ENCODE assay signal across 31 mouse cellular contexts in genomic region chr9:92220151-92220550, GRCm38 (mm10). TPM values are rescaled to one million over a fixed set of nuclear protein-coding genes. Genes with fewer than 3 reads are reported as not detected.
DNase-seq lines count a peak whose midpoint lies in the region; ATAC-seq and TF ChIP-seq lines count a peak whose summit lies in the region.
"Had no signal": no experiment of that assay in that cellular context is flagged by ENCODE, and none has a peak within 500 bp of the region (broad histone marks: within the 10 kb centered on the region; RNA-seq: fewer than 3 reads in every experiment).

No protein-coding gene starts in this region.

- 24% methylated on average over 3 of the region's 3 CpGs for WGBS in heart, adult 2 months
- 69% methylated on average over 3 of the region's 3 CpGs for WGBS in heart, embryonic 10.5 days
- 76% methylated on average over 3 of the region's 3 CpGs for WGBS in neural tube, embryonic 15.5 days

- no peak for TF ChIP-seq CTCF in heart, adult 2 months (IDR thresholded peaks at IDR 0.05)
- no peak for TF ChIP-seq CTCF in G1E (IDR thresholded peaks at IDR 0.05; ENCODE audit: low read depth, low read length)

- no peaks in the 10 kb centered on the region for H3K27me3 ChIP-seq in heart, adult 2 months (ENCODE audit: control insufficient read depth, insufficient read depth, low read length)
- H3K27me3 ChIP-seq in heart, embryonic 10.5 days (ENCODE audit: insufficient read depth, poor library complexity, severe bottlenecking) = no peaks in the 10 kb centered on the region
- no peaks in the 10 kb centered on the region for H3K27me3 ChIP-seq in G1E (ENCODE audit: insufficient read depth, low read length)
- H3K27me3 ChIP-seq in neural tube, embryonic 15.5 days (replicated peaks) = no peaks in the 10 kb centered on the region
- H3K27me3 ChIP-seq: embryonic facial prominence, embryonic 12.5 days; forebrain, embryonic 13.5 days had no signal

- TF ChIP-seq POLR2A in heart, adult 2 months (IDR thresholded peaks at IDR 0.05; ENCODE audit: insufficient read depth, low read depth, low read length) = no peak

- H3K9ac ChIP-seq in heart, adult 2 months (ENCODE audit: low read depth, low read length) = no peak overlapping the region
- no peak overlapping the region for H3K9ac ChIP-seq in neural tube, embryonic 15.5 days (replicated peaks)
- H3K9ac ChIP-seq: embryonic facial prominence, embryonic 12.5 days; forebrain, embryonic 13.5 days; hindbrain, embryonic 14.5 days had no signal

- DNase-seq in heart, adult 2 months = no peak
- no peak for DNase-seq in heart, embryonic 10.5 days (ENCODE audit: low spot score)
- DNase-seq in G1E (ENCODE audit: low spot score) (no peak), MEL-GATA-1-ER (ENCODE audit: extremely low read depth, low read depth) (peak; percentile 66)
- DNase-seq in kidney, postnatal 4 days = no peak
- DNase-seq in left cerebral cortex, adult 9 months (ENCODE audit: low spot score in 2 of 2) = no peak
- DNase-seq: adrenal gland, adult 8-10 months; adrenal gland, postnatal 25 days; cerebellum, adult 11-12 months; cerebellum, adult 8-10 months; cerebellum, postnatal 10 days; cerebellum, postnatal 36 days; gastrocnemius, postnatal 10 days; kidney, adult 18-20 months had no signal

- peaks cover 6% of the 10 kb centered on the region for H3K4me1 ChIP-seq in heart, adult 2 months (ENCODE audit: control insufficient read depth, insufficient read depth, low read length)
- H3K4me1 ChIP-seq in heart, embryonic 10.5 days = no peaks in the 10 kb centered on the region
- H3K4me1 ChIP-seq in G1E (ENCODE audit: insufficient read depth, low read depth, low read length) = peaks cover 46% of the 10 kb centered on the region
- no peaks in the 10 kb centered on the region for H3K4me1 ChIP-seq in neural tube, embryonic 15.5 days
- H3K4me1 ChIP-seq: embryonic facial prominence, embryonic 12.5 days; forebrain, embryonic 13.5 days had no signal

- H3K9me3 ChIP-seq in heart, embryonic 10.5 days = no peaks in the 10 kb centered on the region
- no peaks in the 10 kb centered on the region for H3K9me3 ChIP-seq in G1E (replicated peaks)
- H3K9me3 ChIP-seq in neural tube, embryonic 15.5 days (replicated peaks) = no peaks in the 10 kb centered on the region
- H3K9me3 ChIP-seq: embryonic facial prominence, embryonic 12.5 days; forebrain, embryonic 13.5 days had no signal

- peak overlapping the region; percentile 45; the same call in 1 of the 2 replicates for H3K27ac ChIP-seq in heart, adult 2 months
- no peak overlapping the region for H3K27ac ChIP-seq in heart, embryonic 10.5 days
- no peak overlapping the region for H3K27ac ChIP-seq in neural tube, embryonic 15.5 days (replicated peaks)
- H3K27ac ChIP-seq: embryonic facial prominence, embryonic 12.5 days; forebrain, embryonic 13.5 days; hindbrain, embryonic 14.5 days; hindbrain, postnatal 0 days had no signal

- no peak for TF ChIP-seq EP300 in heart, adult 2 months (IDR thresholded peaks at IDR 0.05; ENCODE audit: insufficient read depth, low read depth, low read length)

- H3K79me2 ChIP-seq in heart, adult 2 months (replicated peaks; ENCODE audit: control insufficient read depth, insufficient read depth, low read length) = no peaks in the 10 kb centered on the region

- H3K4me3 ChIP-seq in heart, adult 2 months = no peak overlapping the region
- no peak overlapping the region for H3K4me3 ChIP-seq in heart, embryonic 10.5 days
- no peak overlapping the region for H3K4me3 ChIP-seq in G1E (ENCODE audit: low read depth, low read length)
- H3K4me3 ChIP-seq in neural tube, embryonic 15.5 days (replicated peaks) = no peak overlapping the region
- H3K4me3 ChIP-seq: embryonic facial prominence, embryonic 12.5 days; erythroblast, embryonic 14.5 days; forebrain, embryonic 13.5 days had no signal

- H3K36me3 ChIP-seq in heart, adult 2 months (ENCODE audit: control insufficient read depth, insufficient read depth, low read length) = peaks cover 15% of the 10 kb centered on the region
- no peaks in the 10 kb centered on the region for H3K36me3 ChIP-seq in heart, embryonic 10.5 days
- no peaks in the 10 kb centered on the region for H3K36me3 ChIP-seq in G1E (replicated peaks)
- no peaks in the 10 kb centered on the region for H3K36me3 ChIP-seq in neural tube, embryonic 15.5 days
- H3K36me3 ChIP-seq: embryonic facial prominence, embryonic 12.5 days had no signal

- H3K4me2 ChIP-seq in neural tube, embryonic 15.5 days = no peak overlapping the region
- H3K4me2 ChIP-seq: embryonic facial prominence, embryonic 12.5 days; forebrain, embryonic 13.5 days; hindbrain, embryonic 14.5 days had no signal

- intact Hi-C loops in heart, adult 2 months (cut with DNase I) = loop anchor here (5.0 kb wide), 1 partner anchor 57 kb away; the partner anchor contains the start of gene Plscr2

- peak; percentile 57; the same call in 1 of the 2 replicates for ATAC-seq in G1E (ENCODE audit: extremely low read depth, insufficient number of reproducible peaks, low FRiP score, poor library complexity, severe bottlenecking)
- peak; percentile 32; the same call in 1 of the 2 replicates for ATAC-seq in megakaryocyte progenitor cell, adult 5-6 weeks (replicated peaks; ENCODE audit: poor library complexity)
- no peak for ATAC-seq in neural tube, embryonic 15.5 days (ENCODE audit: low FRiP score)
- ATAC-seq: activated CD4-positive, CD25-positive, alpha-beta regulatory T cell, adult 4 months; forebrain, embryonic 13.5 days; forebrain, embryonic 16.5 days; hindbrain, postnatal 0 days; inflammation-experienced regulatory T-cells, adult 6 months had no signal

RNA-seq across cellular contexts. Expression of gene Plscr5, which starts 27.4 kb away (rescaled TPM):
- total RNA-seq in heart, adult 2 months (2021) = not detected
- not detected in 2 replicates for polyA plus RNA-seq in heart, adult 2 months (2012; rRNA removed)
- polyA plus RNA-seq in heart, embryonic 10.5 days (2016; fragmentation: Nextera tagmentation; extraction: Ambion mirVana) = not detected in 2 replicates
- not detected in 2 replicates for total RNA-seq in G1E (2014; fragmentation: Nextera tagmentation)
- total RNA-seq in G1E (2017) = not detected in 2 replicates
- not detected in 2 replicates for polyA plus RNA-seq in G1E (2012)
- not detected in 2 replicates for total RNA-seq in megakaryocyte progenitor cell, adult 5-6 weeks (2015)
- not detected in 2 replicates for total RNA-seq in megakaryocyte progenitor cell, adult 5-6 weeks (2017)
- polyA plus RNA-seq in neural tube, embryonic 15.5 days (2015; fragmentation: Nextera tagmentation; extraction: Ambion mirVana) = 0.40 and 0.93 TPM in 2 replicates
- total RNA-seq: adrenal gland, adult 8-10 months; adrenal gland, postnatal 25 days; ES-E14; gastrocnemius, adult 18-20 months; gastrocnemius, postnatal 10 days; heart, postnatal 25 days had no signal
- polyA plus RNA-seq: activated CD4-positive, CD25-positive, alpha-beta regulatory T cell, adult 4 months; embryonic facial prominence, embryonic 12.5 days; erythroblast, embryonic 14.5 days; gonadal fat pad, adult 2 months; heart, embryonic 14.5 days; heart, postnatal 0 days; inflammation-experienced regulatory T-cells, adult 6 months; intestine, embryonic 16.5 days had no signal

RNA-seq across cellular contexts. Expression of gene Plscr1, which starts 29.4 kb away (rescaled TPM):
- 10 to 100 TPM; 11.0 to 14.0 TPM for total RNA-seq in heart, adult 2 months (2021)
- polyA plus RNA-seq in heart, adult 2 months (2012; rRNA removed) = 6.1 and 9.9 TPM in 2 replicates
- 37.8 and 38.7 TPM in 2 replicates for polyA plus RNA-seq in heart, embryonic 10.5 days (2016; fragmentation: Nextera tagmentation; extraction: Ambion mirVana)
- total RNA-seq in G1E (2014; fragmentation: Nextera tagmentation) (76.7 and 80.3 TPM in 2 replicates), G1E (2017) (146 and 180 TPM in 2 replicates)
- polyA plus RNA-seq in G1E (2012) = 124 and 157 TPM in 2 replicates
- total RNA-seq in megakaryocyte progenitor cell, adult 5-6 weeks (2015) = 47.3 and 65.8 TPM in 2 replicates
- total RNA-seq in megakaryocyte progenitor cell, adult 5-6 weeks (2017) = 28.2 and 37.0 TPM in 2 replicates
- polyA plus RNA-seq in neural tube, embryonic 15.5 days (2015; fragmentation: Nextera tagmentation; extraction: Ambion mirVana) = 9.6 and 18.7 TPM in 2 replicates

RNA-seq across cellular contexts. Expression of gene Plscr2, which starts 55.3 kb away (rescaled TPM):
- 10 to 100 TPM; 25.1 to 27.1 TPM for total RNA-seq in heart, adult 2 months (2021)
- 12.1 and 21.0 TPM in 2 replicates for polyA plus RNA-seq in heart, adult 2 months (2012; rRNA removed)
- 0.85 and 2.6 TPM in 2 replicates for polyA plus RNA-seq in heart, embryonic 10.5 days (2016; fragmentation: Nextera tagmentation; extraction: Ambion mirVana)
- total RNA-seq in G1E (2014; fragmentation: Nextera tagmentation) = 2.5 and 6.2 TPM in 2 replicates
- total RNA-seq in G1E (2017) = 2.5 and 2.6 TPM in 2 replicates
- polyA plus RNA-seq in G1E (2012) = 0.07 TPM in 1 of 2 replicates, not detected in the other
- total RNA-seq in megakaryocyte progenitor cell, adult 5-6 weeks (2015) = 0.30 TPM in 1 of 2 replicates, not detected in the other
- not detected in 2 replicates for total RNA-seq in megakaryocyte progenitor cell, adult 5-6 weeks (2017)
- polyA plus RNA-seq in neural tube, embryonic 15.5 days (2015; fragmentation: Nextera tagmentation; extraction: Ambion mirVana) = 0.87 and 1.2 TPM in 2 replicates
- polyA plus RNA-seq: activated CD4-positive, CD25-positive, alpha-beta regulatory T cell, adult 4 months; erythroblast, embryonic 14.5 days; inflammation-experienced regulatory T-cells, adult 6 months had no signal
